Mouse (Mus musculus): ENCODE results near the gene Gcnt4.

DNA sequence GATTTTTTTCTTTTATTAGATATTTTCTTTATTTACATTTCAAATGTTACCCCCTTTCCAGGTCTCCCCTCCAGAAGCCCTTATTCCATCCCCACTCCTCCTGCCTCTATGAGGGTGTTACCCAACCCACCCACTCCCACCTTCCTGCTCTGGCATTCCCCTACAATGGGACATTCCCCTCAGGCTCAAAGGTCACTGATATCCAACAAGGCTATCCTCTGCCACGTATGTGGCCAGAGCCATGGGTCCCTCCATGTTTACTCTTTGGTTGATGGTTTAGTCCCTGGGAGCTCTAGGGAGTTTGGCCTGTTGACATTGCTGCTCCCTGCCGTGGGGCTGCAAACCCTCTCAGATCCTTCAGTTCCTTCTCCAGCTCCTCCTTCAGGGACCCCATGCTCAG is 34.5 kb upstream of the Gcnt4 start:
- TF ChIP-seq CHD2 (IDR thresholded peaks at IDR 0.05; ENCODE audit: low read depth, low read length) (no peak), MAFK (IDR thresholded peaks at IDR 0.05; ENCODE audit: insufficient read depth, low read depth, low read length) (no peak), ZNF384 (IDR thresholded peaks at IDR 0.05; ENCODE audit: low read depth, low read length) (no peak)

Measured in ES-E14 (cell line).